Mouse (Mus musculus): ENCODE results near the gene Cadm1. TPM values are rescaled to one million over a fixed set of nuclear protein-coding genes. Genes with fewer than 3 reads are reported as not detected.
A peak's percentile ranks its signal among the peaks of the same experiment; 100 is the strongest.

Gene Cadm1
- polyA plus RNA-seq, 1 experiment: 94.6 TPM

DNA sequence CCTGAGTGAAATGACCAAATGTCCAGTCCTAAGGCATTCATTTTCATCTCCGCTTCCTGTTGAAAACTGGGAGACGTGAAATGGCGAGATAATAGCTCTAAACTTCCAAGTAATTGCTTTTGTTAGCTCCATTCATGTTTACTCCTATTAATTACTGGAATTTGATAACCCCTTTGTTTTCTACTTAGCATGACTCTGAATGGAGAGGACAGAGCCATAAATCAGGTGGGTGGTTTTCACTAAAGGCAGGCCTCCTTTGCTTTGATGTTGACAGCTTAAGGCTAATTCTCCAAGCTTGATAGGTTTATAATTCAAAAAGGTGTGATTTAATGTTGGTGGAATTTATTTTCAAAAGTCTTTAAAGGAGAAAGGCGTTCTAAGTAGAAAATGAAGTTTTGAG, 74.0 kb downstream of the Cadm1 start:
- no peak for DNase-seq (ENCODE audit: extremely low spot score in 1 of 2, low spot score in 1 of 2)

DNA sequence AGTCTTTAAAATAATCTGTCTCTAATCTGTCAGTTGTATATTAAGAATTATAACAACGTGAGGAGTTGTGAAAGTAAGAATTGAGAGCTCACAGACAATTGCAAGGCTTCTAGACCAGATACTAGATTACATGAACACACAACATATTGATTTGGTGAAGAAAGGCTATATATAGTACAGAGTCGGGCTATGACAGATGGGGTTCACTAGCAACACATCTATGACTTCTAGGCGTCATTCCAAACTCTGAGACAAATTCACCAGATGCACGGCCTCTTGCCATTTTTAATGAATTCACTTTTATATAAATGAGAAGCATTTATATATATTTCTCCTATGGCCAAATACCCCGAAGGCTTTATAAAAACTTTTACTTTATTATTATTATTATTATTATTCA, 75.7 kb downstream of the Cadm1 start:
- no peak for DNase-seq (ENCODE audit: extremely low spot score in 1 of 2, low spot score in 1 of 2)

DNA sequence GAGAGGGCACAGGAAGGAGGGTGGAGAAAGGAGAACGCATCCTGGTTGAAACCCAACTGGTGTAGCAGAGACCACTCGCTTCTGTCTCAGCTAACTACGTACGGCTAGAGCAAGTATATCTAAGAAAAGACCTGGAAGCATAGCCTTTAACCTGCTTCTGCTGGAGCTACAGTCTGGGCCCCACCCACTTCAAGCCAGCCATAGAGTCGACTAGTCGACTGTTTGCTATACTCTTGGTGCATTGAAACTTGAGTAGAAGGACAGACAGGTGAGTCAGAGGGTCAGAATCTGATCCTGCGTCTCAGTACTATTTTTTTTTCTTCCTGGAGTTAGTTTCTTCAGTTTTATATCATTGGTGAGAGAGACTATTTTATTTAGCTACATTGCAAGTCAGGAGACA, 78.5 kb downstream of the Cadm1 start:
- no peak for DNase-seq (ENCODE audit: extremely low spot score in 1 of 2, low spot score in 1 of 2)

DNA sequence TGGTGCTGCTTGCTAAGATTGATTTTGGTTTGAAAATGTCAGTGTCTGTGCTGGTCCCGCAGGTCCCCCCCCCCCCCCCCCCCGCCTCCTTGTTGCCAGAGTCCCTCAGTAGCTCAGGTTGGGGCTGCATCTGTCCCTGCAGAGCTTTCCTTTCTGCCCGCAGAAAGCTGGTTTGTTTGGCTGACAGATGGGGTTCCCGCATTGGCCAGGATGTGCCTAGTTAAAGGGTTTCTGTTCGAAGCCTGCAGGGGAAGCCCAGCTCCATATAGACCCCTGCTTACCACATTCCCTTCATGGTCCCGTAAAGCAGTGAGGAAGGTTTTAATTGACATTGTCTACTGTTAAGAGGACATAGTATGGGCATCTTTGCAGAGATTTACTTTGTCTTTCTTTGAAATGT, 78.9 kb downstream of the Cadm1 start:
- no peak for DNase-seq (ENCODE audit: extremely low spot score in 1 of 2, low spot score in 1 of 2)

DNA sequence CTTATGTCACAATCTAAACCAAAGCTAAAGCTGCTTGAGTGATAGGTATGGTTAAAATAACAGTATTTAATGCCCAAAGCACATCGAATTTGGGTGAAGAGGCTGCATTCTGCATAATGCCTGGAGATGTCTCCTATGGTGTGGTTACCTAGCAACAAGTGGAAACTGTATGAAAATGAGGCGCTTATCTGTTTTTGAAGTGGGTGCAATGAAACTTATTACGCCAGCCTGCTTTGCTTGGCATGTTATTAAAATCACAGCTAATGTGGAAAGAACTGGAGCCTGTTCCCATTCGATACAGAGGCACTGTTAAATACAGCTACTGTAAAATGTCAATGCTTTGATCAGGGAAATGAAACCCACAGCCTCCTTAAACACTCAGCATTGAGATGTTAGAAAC, 79.5 kb downstream of the Cadm1 start:
- no peak for DNase-seq (ENCODE audit: extremely low spot score in 1 of 2, low spot score in 1 of 2)

DNA sequence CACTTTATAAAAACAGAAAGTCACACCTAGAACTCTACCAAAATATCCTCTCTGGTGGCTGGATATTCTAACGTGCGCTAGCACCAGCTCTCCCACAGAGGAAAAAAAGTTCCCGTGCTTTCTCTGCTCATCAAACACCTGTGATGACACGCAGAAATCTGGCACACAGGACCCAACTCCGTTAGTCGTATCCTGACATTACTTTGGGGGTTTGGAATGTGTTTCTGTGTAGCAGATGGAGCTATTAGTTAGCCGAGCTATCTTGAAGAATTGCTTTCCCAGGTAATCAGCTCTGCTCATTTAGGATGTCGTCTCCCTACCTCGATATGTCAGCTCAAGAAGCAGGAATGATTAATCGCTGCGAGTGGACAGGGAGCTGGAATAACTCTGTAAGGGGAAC, 80.3 kb downstream of the Cadm1 start:
- DNase-seq (ENCODE audit: extremely low spot score in 1 of 2, low spot score in 1 of 2): no peak

DNA sequence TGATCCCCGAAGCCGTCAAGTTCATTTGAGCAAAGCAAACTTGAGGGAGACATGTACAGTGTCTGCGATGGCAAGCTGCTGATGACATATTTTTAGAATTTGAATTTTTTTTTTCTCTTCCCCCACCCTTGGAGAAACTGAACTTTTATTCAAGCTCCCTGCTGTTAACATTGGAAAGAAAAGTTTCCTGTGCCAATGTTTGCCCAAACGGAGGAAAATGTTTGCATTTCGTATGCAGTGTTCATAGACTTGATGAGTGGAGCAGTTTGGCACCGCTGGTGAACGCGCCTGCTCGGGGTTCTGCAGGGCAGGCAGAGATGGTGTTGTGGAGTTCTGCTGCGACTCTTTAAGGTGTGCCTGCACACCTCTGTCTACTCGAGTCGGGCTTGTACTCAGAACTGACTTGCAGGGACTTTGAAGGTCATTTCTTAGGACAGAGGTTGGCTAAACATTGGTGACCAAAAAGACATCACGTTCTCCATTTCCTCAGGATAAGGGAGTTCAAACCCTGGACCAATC, 83.0 kb downstream of the Cadm1 start:
- DNase-seq (ENCODE audit: extremely low spot score in 1 of 2, low spot score in 1 of 2): no peak

DNA sequence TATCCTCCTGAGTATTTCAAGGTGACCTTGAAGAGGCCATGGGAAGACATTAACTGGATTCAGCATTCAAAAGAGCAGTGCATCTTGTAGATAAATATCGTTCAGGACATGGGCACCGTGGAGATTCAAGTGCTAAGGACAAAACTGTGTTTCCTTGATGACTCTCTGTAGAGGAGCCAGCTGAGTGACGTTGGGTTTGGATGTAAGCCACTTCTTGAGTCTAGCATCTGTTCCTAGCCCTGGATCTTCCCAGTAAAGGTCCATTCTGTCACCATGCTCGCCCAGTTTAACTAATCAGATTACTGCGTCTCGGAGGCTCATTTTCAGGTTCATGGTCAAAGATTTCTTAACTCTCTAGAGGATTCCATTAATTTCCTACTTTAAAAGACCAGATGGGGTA, 85.1 kb downstream of the Cadm1 start:
- DNase-seq (ENCODE audit: extremely low spot score in 1 of 2, low spot score in 1 of 2): peak in 1 of 2 experiments; percentile 67

DNA sequence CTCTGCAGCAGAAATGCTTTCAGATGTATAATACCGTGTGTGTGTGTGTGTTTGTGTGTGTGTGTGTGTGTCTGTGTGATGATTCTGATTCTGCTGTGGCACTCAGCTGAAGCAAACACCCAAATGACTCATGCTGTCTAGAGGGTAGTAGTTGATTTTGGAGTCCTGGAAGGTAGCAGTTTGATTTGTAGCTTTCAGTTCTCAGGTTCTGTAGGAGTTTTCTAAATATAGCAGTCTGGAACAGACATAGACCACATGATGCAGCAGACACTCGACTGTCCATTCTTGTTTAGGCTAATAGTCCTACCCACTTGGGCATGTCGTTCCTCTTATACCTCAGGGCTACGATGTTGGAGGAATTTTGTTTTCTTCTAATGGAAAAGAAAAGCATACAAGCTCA, 86.4 kb downstream of the Cadm1 start:
- no peak for DNase-seq (ENCODE audit: extremely low spot score in 1 of 2, low spot score in 1 of 2)

DNA sequence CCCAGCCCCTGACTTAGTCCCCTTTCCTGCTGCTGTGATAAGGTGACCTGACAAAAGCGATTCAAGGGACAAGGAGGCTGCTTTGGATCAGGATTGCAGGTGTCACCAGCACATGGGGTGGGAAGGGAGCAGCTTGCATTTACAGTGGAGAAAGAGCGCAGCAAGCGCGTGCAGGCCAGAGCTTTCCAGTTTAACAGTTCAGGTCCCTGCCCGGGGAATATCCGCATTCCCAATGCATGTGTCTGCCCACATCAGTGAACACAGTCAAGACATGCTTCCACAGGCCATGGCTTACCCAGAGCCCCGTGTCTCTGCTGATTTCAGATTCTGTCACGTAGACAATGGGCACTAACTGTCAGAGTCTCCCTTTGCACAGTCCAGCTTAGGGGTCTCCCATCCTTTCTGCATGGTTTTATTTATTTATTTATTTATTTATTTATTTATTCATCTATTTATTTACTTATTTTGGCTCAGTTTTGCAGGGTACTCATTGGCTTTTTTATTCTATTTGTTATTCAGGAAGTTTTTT, 89.6 kb downstream of the Cadm1 start:
- DNase-seq (ENCODE audit: extremely low spot score in 1 of 2, low spot score in 1 of 2): no peak

DNA sequence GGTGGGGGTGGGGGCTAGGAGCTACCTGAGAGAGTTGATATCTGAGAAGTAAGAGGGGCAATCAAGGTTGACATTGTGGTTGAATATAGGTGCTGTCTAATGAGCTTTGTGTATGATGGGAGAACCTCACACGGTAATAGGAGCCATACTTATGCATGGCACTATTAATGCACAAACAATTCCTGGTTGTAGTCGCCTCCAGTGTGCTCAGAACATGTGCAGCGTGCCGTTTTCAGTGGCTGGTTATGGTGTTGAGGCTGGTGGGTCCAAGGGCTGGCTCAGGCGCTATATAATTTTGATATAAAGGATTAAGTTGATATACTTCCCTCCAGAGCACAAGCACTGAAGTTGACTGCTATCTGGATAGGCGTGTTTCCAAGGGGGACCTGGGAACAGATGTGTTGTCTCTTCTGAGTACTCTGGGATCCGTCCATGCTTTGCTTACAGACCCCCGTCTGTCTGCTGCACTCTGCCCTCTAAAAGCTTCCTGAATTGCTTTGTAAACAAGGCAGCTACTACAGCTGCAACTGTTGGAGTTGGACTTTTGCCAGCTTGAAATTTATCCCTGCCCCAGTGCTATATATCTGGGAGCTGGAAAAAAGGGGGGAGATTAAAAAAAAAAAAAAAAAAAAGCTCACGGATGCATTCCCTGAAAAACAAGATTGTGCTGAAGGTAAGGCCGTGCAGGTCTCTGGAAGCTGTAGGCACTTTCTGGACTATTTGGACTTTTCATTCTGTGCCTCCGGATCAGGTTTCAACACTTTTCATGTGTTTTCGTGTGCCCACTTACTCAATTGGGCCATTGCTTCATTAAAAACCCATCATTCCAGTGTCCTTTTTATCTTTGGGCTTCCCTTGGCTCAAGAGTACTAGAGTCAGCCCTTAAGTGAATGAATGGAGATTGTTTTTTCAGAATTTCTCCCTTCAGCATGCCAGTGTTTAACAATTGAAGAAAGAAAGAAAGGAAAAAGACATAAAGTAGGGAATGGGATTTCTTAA, 93.8 kb downstream of the Cadm1 start:
- DNase-seq (ENCODE audit: extremely low spot score in 1 of 2, low spot score in 1 of 2): no peak

DNA sequence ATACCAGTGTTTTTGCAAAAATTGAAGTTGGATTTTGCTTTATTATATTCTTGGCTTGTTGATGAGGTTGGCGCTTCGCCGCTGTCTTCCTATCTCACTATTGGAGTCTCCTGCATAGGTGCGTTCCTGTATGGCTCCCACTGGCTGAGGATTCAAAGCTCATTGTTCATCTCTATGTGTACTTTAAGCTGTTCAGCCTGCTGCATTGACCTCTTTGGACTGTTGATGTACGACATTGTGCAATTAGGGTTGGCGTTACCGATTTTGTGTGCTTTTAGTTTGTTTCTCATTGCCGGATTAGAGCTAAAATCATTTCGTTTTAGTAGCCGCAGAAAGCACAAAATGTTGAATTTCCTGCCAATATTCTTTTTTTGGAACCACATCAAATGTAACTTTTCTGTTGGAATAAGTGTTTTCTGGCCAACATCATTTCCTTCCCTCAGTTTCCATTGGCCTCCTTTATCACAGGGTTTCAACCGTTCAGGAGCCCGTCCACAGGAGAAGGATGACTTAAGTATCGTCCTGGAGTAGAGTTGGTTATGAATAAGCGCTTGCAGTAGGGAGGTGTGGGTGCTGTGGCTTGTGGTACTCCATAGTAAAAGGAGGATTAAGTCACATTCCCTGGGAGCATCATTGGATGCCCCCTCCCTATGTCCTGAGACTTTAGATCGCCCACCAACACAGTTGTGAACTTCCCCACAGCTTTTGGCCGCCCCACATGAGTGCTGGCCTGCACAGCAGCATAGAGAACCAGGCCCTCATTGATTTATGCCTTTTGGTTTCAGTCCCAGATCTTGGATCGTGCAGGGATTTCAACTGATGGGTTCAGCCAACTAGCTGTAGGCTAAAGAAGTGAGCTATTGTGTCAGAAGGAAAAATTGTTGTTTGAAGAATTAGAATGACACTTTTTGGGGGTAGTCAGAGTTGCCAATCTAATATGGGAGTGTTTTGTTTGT, 94.9 kb downstream of the Cadm1 start:
- peak in 1 of 2 experiments; percentile 47 for DNase-seq (ENCODE audit: extremely low spot score in 1 of 2, low spot score in 1 of 2)

DNA sequence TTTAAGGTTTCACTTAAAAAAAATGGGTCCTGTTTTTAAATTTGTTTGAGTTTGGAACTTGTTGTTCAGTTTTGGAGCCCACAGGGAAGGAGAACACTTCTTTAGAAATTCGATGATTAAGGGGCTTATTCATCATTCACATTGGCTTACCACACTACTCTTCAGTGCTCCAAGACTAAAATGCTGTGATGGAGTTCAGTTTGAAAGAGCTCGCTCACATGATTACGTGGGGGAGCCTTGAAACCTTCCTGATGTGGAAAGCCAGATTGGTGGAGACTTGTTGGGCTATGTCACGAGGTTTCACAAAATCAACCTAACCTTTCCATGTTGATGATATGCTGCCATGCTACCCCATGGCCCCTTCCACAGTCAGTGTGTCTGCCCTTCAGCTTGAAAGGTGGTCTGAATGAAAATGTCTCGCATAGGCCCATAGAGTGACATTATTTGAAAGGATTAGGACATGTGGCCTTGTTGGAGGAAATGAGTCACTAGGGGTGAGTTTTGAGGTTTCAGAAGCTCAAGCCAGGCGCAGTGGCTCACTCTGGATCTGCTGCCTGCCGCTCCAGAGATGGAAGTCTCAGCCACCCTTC, 95.7 kb downstream of the Cadm1 start:
- no peak for DNase-seq (ENCODE audit: extremely low spot score in 1 of 2, low spot score in 1 of 2)

DNA sequence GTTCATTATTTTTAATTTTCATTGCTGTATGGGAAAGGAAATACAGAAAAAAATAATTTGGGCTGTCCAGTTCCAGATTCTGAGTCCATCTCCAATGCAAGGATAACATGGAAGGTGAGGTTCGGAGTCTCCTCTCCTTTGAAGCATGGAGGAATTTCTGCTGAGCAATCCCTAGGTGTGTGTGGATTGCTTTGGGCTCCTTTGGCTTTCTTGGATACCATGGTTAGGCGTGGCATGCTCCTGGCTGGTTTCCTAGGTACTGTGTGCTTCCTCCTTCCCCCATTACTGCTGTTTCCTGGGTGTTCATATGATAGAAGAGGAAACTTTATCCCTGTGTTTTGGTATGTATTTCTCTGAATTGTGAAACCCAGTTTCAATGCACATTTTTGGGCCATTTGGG, 98.0 kb downstream of the Cadm1 start:
- DNase-seq (ENCODE audit: extremely low spot score in 1 of 2, low spot score in 1 of 2): no peak

DNA sequence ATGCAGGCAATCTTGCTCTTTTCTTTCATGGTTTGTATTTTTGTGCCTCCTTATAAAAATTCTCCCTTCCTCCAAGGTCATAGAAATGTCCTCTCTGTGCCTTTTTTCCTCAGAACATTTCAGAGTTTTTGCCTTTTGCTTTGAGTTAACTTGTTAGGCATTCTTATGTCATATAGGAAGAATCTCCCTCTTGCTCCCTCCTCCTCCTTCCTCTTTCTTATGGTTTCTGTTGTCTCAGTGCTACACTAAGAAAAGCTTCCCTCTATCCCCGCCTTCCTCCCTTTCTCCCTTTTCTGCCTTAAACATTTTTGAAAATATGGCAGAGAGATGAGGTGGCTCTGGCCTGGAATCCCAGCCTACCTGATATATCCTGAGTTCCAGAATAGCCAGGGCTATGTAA, 98.6 kb downstream of the Cadm1 start:
- no peak for DNase-seq (ENCODE audit: extremely low spot score in 1 of 2, low spot score in 1 of 2)

DNA sequence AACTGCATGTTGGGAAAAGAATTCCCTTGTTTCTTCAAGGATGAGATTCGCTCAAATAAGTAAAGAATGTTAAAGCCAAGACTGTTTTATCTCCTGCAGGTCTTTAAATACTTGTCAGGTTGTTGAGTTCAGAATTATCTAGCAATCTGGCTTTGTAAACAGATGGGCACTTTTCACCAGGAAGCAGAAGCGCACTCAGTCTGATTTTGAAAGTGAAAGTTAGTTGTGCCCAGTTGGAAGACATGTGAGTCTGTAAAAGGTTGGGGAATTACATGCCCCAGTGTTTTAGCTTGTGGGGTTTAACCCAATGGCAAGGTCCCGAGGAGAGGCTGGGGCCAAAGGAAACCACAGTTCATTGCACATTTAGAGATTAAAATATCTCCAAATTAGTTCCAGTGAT, 104.7 kb downstream of the Cadm1 start:
- no peak for DNase-seq (ENCODE audit: extremely low spot score in 1 of 2, low spot score in 1 of 2)

DNA sequence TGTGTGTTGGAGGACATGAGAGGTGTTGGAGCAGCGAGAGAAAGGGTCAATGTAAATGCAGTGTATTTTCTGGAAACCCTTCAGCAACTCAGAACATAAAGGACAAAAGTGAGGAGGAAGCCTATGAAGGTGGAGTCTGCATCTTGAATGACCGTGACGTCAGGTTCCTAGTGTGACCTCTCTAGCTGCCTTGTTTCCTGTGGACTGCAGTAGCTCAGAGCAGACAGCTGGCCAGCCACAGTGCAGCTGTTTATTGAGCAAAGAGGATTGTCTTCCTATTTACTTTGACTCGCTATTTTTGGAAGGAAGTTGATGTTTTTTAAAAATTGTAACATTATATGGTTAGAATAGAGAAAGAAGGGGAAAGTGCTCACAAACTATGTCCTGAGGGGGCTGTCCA, 112.7 kb downstream of the Cadm1 start:
- no peak for DNase-seq (ENCODE audit: extremely low spot score in 1 of 2, low spot score in 1 of 2)

DNA sequence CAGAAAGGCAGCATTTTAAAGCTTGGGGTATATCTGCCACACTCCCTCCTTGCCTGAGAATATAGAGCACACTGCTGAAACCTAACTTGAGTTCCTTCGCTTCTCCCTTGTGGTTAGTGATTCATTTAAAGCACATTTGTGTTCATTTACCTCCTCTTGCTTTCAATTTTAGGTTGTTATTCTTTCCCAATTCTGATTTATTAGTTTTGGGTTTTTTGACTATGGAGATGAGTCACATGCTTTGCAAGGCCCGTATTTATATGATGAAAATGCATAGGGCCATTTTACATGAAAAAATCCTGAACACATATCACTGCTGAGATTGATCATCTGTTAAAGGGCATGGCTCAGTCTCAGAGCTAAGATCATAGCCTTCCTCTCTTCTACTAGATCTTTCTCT, 115.1 kb downstream of the Cadm1 start:
- DNase-seq (ENCODE audit: extremely low spot score in 1 of 2, low spot score in 1 of 2): no peak

DNA sequence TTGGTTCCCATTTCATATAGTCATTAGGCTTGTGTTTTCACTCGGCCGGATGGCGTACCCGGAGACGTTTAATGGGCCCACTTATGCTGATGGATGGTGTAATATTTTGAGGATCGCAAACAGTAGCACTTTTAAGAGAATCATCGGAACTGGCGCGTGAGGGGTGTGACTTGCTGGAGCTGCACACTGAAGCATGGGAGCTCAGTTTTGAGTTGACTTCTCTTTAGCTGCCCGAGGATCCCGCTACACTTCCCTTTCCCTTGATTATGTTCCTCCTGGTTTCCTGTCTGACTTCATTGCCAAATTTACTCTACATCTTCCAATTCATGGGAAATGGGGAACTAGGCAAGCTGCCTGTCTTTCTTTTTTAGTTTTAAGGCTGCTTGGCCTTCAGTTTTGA, 121.5 kb downstream of the Cadm1 start:
- DNase-seq (ENCODE audit: extremely low spot score in 1 of 2, low spot score in 1 of 2): no peak

DNA sequence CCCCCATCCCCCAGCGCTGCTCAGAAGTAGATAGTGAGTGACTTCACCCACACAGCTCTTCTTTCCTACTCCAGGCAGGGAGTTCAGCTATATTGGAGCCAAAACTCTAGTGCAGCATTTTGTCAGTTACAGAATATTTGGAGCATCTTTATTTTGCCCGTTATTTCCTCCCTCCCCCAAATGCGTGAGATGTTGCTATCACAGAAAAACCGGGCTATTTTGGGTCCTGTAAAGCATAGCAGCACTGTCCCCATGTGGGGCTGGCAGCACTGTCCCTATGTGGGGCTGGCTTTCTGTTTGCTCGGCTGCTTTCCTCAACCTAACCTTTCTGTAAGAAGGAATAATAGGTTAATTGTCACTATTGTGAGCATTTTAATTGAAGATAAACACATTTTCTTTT, 122.2 kb downstream of the Cadm1 start:
- peak in 1 of 2 experiments; percentile 39 for DNase-seq (ENCODE audit: extremely low spot score in 1 of 2, low spot score in 1 of 2)

DNA sequence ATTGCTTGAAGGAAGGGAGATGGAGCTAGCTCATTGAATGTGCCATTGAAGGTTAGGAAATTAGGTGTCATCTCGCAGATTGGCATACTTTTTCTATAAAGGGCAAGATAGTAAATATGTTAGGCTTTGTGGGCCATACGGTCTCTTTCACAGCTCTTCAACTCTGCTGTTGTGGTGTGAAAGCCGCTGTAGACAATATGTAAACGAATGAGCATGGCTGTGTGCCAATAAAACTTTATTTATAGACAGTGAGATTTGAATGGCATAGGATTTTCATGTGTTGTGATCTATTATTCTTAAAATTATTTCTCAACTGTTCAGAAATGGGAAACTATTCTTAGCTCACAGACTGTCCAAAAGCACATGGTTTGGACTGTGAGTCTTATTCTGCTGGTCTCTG, 123.0 kb downstream of the Cadm1 start:
- DNase-seq (ENCODE audit: extremely low spot score in 1 of 2, low spot score in 1 of 2): no peak
